Mouse (Mus musculus): ENCODE data around the gene Lipk. TPM values are rescaled to one million over a fixed set of nuclear protein-coding genes. Genes with fewer than 3 reads are reported as not detected.

Gene Lipk
- total RNA-seq (2021) = not detected

- DNase-seq (ENCODE audit: low spot score in 2 of 2) = no peak
- intact Hi-C loops (cut with DNase I) = no loop called here
Observed at GRCm38 (mm10) chr19:34008002-34008401, at the start of gene Lipk. Gene Lipk (plus strand): TSS chr19:34008290.

- intact Hi-C loops (cut with DNase I) = no loop called here
- DNase-seq (ENCODE audit: low spot score in 2 of 2) = no peak
Observed at GRCm38 (mm10) chr19:33960887-33961286, 47.2 kb upstream of the Lipk start, which contains the start of gene Lipf. Gene Lipf (plus strand): TSS chr19:33961187.

DNA sequence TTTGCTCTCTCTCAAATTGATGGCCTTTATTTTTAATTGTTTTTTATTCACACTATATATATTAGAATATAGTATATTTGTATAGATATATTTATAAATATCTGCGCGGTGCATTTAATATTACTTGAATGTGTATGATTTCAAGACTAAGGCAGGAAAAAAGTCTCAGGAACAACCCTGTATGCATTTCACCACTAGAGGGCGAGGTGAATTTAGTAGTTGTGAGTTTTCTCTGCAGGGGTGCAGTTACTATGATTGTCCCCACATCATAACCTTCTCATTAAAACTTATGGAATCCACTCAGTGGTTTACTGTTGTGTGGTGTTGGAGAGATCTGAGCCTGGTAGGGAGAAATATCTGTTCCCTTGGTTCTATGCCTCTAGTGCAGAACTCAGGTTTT, 29.1 kb upstream of the Lipk start:
- intact Hi-C loops (cut with DNase I) = no loop called here
- DNase-seq (ENCODE audit: low spot score in 2 of 2) = peak; percentile 10 to 22

GRCm38 (mm10) chr19:33983043-33983442, 25.0 kb upstream of the Lipk start:
- DNase-seq (ENCODE audit: low spot score in 2 of 2) = no peak
- intact Hi-C loops (cut with DNase I) = no loop called here

GRCm38 (mm10) chr19:34021440-34022172, 13.5 kb downstream of the Lipk start:
- intact Hi-C loops (cut with DNase I) = loop anchor here (5.0 kb wide), 1 partner anchor 639 kb away; no protein-coding TSS in a partner anchor

GRCm38 (mm10) chr19:34022759-34023158, 14.7 kb downstream of the Lipk start:
- DNase-seq (ENCODE audit: low spot score in 2 of 2) = no peak
- intact Hi-C loops (cut with DNase I) = loop anchor here (5.0 kb wide), 1 partner anchor 640 kb away; no protein-coding TSS in a partner anchor

More at GRCm38 (mm10) chr19:34021440-34022172, 13.5 kb downstream of the Lipk start:
- DNase-seq (ENCODE audit: low spot score in 2 of 2) = no peak

DNA sequence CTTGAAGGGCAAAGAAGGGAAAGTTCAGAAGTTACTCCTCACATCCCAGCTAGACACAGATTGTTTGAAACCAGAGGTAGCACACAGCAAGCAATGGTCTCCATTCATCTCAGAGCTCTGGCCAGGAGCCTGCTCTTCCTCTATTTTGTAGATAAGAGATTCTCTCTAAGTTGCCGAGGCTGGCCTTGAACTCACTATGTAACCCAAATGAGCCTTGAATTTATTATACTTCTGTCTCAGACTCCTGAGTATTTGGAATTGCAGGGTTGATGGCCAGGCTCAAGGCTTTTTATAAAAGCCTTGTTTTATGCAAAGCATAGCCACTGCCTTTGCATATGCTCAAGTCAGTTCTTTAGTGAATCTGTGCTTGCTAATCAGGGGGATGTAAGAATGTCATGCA, 31.6 kb downstream of the Lipk start:
- intact Hi-C loops (cut with DNase I) = no loop called here
- no peak for DNase-seq (ENCODE audit: low spot score in 2 of 2)

DNA sequence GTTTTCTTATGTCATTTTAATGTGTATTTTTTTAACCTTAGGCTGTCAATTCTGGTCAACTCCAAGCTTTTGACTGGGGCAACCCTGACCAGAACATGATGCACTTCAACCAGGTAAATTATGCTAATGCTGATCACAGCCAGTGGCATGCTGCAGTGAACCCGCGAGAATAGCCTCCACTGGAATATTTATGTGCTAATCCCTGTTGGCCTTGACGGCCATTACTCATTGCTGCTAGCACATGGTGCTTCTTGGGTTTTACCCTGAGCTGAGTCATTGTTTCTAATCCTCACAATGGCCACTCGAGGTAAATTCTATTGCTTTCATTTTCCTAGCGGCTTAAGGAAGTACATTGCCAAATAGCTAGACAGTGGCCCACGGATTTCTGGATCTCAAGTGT, 34.9 kb downstream of the Lipk start:
- DNase-seq (ENCODE audit: low spot score in 2 of 2) = no peak
- intact Hi-C loops (cut with DNase I) = no loop called here

DNA sequence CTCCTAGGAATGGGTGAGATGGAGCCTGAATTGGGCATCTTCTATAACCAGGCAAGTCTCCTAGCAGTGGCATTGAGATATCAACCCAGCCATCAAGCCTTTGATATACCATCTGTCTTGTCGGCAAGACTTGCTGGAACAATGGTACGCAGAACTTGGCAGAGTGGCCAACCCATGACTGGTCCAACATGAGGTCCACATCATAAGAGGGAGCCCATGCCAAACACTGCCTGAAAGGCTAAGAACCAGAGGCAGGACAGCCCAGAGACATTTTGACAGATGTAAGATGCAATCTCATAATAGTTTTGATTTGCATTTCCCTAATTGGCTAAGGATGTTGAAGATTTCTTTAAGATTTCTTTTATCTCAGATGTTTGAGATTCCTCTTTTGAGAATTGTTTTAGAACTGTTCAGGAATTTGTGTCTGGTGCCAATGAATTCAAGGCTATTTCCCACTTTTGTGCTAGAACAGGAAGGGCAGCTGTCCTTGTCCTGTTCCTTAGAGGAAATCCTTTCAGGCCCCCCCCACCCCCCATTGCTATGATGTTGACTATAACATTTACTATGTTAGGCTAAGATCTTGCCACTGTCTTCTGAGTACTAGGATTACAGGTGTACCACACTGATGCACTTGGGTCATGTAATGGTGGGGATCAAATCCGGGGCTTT, 41.4 kb downstream of the Lipk start:
- intact Hi-C loops (cut with DNase I) = no loop called here

GRCm38 (mm10) chr19:34051502-34051901, 43.4 kb downstream of the Lipk start:
- peak in 1 of 2 experiments; percentile 34 for DNase-seq (ENCODE audit: low spot score in 2 of 2)
- intact Hi-C loops (cut with DNase I) = no loop called here

More for the DNA sequence above, 41.4 kb downstream of the Lipk start:
- DNase-seq (ENCODE audit: low spot score in 2 of 2) = no peak

- intact Hi-C loops (cut with DNase I) = no loop called here
- peak in 1 of 2 experiments; percentile 7 for DNase-seq (ENCODE audit: low spot score in 2 of 2)
Observed at GRCm38 (mm10) chr19:34063547-34063946, 55.5 kb downstream of the Lipk start.

GRCm38 (mm10) chr19:34064059-34064458, 56.0 kb downstream of the Lipk start:
- peak in 1 of 2 experiments; percentile 65 for DNase-seq (ENCODE audit: low spot score in 2 of 2)
- intact Hi-C loops (cut with DNase I) = no loop called here

DNA sequence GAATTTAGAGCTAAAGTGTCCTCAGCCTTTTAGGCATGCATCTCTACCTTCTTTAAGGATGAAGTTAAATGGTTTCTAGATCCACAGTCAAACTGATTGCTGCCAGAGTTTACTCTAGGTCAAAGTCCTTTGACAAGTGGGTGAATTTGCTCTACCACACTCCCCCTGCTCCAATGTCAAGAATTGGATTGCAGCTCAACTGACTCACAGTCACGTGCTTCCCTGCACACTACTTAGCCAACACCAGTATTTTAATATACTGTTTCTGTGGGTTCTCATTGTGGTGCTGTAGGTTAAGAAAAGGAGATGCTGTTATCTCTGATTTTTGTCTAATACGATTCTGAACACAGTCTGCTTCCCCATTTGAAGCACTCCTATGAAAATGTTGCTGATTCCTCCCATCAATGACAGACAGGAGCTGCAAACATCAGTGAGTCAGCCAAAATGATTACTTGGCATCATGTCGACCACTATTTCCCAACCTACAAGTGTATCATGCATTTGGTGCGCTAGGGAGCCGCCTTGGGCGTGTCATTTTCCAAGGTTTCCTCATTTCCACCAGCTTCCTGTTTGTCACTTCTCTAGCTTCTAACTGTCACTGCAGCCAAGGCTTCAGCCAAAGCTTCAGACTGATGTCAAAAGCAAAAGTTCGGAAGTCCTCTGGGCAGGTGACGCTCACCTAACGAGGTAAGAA, 58.8 kb downstream of the Lipk start, which contains the start of gene Lipn:
Gene Lipn, plus strand, starts transcription at position 580 of the 694 bp plus-strand sequence.
- no peak for DNase-seq (ENCODE audit: low spot score in 2 of 2)
- intact Hi-C loops (cut with DNase I) = no loop called here

- intact Hi-C loops (cut with DNase I) = no loop called here
Observed at GRCm38 (mm10) chr19:34074239-34074638, 66.1 kb downstream of the Lipk start.

DNA sequence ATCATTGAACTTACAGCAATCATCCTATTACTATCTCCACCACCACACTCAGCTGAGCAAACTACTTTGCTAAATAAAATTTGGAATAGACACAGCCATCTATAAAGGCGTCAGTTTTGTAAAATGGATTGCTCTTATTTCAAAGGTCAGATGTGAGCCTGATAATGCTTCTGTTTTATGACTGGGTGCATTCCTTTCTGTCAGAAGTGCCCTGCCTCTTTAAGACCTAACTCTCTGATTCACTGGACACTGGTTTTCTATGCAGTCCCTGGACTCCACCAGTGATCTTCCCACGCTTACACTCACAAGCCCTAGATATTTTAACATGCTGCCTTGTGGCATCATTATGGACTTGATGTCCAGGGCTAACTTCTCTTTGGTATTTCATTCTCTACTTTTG, 70.0 kb downstream of the Lipk start:
- no peak for DNase-seq (ENCODE audit: low spot score in 2 of 2)
- intact Hi-C loops (cut with DNase I) = no loop called here

More at GRCm38 (mm10) chr19:34074239-34074638, 66.1 kb downstream of the Lipk start:
- no peak for DNase-seq (ENCODE audit: low spot score in 2 of 2)

DNA sequence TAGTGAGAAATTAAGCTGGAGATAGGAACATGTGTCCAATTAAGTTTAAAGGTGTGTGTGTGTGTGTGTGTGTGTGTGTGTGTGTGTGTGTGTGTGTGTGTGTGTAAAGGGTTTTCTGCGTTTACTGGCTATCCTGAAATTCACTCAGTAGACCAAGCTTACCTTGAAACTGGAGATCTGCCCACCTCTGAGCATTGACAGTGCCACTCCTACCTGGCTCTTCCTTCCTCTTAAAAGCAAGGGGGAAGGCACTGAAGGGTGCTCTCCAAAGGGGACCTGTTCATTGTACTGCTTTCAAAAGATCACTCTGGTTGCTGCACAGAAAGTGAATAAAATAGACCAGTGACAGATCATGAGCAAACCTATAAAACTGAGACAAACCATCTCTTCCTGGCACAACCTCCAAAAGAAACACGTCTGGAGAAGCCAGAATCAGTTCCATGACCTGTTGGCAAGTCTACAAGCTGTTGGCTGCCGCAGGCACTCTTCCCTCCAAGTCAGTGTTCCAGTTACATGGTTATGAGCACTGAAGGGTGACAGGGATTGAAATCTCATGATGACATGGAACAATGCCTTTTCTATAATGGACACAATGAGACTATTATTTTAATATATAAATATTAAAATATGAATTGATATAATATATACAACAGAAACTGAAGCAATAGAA, 81.1 kb downstream of the Lipk start:
- intact Hi-C loops (cut with DNase I) = no loop called here
- no peak for DNase-seq (ENCODE audit: low spot score in 2 of 2)

DNA sequence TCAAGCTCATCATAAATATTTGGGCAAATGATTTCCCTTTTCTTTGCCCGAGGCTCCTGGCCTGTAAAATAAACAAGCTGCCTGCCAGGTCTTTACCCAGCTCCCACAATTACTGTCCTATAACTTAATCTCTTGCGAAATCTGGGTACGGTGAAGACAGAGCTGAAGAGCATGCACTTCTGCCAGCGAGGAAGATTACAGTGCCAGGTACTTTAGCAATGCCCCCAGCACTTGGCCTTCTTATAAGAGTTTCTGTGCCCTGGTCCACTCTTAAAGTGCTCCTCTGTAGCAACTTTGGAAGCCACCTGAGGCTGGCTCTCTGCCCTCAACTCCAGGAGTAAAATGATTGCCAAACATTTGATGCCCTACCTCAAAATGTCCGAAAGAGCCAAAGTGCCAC, 87.3 kb downstream of the Lipk start:
- DNase-seq (ENCODE audit: low spot score in 2 of 2) = no peak
- intact Hi-C loops (cut with DNase I) = no loop called here

- DNase-seq (ENCODE audit: low spot score in 2 of 2) = no peak
- intact Hi-C loops (cut with DNase I) = no loop called here
Observed at GRCm38 (mm10) chr19:34096228-34096627, 88.1 kb downstream of the Lipk start.
